Mouse (Mus musculus) v-Abl transformed pro-B cells (cell line): ENCODE measurements around the gene Alg13.

Experiments used
- in situ Hi-C, 2 experiments: fragments of 400-800 bp; cut with MboI; formaldehyde crosslinking; loops; one replicate each; pipeline ENCODE4 v1.15.1; 2025; ENCODE audit not compliant: unreplicated experiment in 2 of 2

Gene Alg13

GRCm38 (mm10) chrX:144317548-144318163, at the start of gene Alg13:
Alg13 (plus strand) TSS chrX:144317804.
- in situ Hi-C loops: no loop called here

- in situ Hi-C loops: no loop called here
Measured at GRCm38 (mm10) chrX:144268606-144269005, 49.0 kb upstream of the Alg13 start.

GRCm38 (mm10) chrX:144301476-144301875, 16.1 kb upstream of the Alg13 start:
- in situ Hi-C loops: no loop called here

- in situ Hi-C loops: no loop called here
Measured at GRCm38 (mm10) chrX:144305659-144306058, 11.9 kb upstream of the Alg13 start.

GRCm38 (mm10) chrX:144314041-144314440, 3.6 kb upstream of the Alg13 start:
- in situ Hi-C loops: no loop called here

- in situ Hi-C loops: no loop called here
Measured at GRCm38 (mm10) chrX:144315028-144315427, 2.6 kb upstream of the Alg13 start.

- in situ Hi-C loops: no loop called here
Measured at GRCm38 (mm10) chrX:144316004-144316403, 1.6 kb upstream of the Alg13 start.

- in situ Hi-C loops: no loop called here
Measured at GRCm38 (mm10) chrX:144318164-144318979, 768 bp downstream of the Alg13 start.

- in situ Hi-C loops: no loop called here
Measured at GRCm38 (mm10) chrX:144319366-144319765, 1.8 kb downstream of the Alg13 start.

GRCm38 (mm10) chrX:144325375-144325774, 7.8 kb downstream of the Alg13 start:
- in situ Hi-C loops: no loop called here

GRCm38 (mm10) chrX:144335332-144336015, 17.9 kb downstream of the Alg13 start:
- in situ Hi-C loops: no loop called here

- in situ Hi-C loops: no loop called here
Measured at GRCm38 (mm10) chrX:144337938-144338337, 20.3 kb downstream of the Alg13 start.

GRCm38 (mm10) chrX:144338355-144338754, 20.8 kb downstream of the Alg13 start:
- in situ Hi-C loops: no loop called here

GRCm38 (mm10) chrX:144374196-144374595, 56.6 kb downstream of the Alg13 start:
- in situ Hi-C loops: no loop called here

- in situ Hi-C loops: loop anchor here (5.0 to 10.0 kb wide), 4 partner anchors 244 to 991 kb away; no protein-coding TSS in a partner anchor
Measured at GRCm38 (mm10) chrX:144403526-144403925, 85.9 kb downstream of the Alg13 start.

- in situ Hi-C loops: loop anchor here (5.0 to 10.0 kb wide), 4 partner anchors 234 to 989 kb away; no protein-coding TSS in a partner anchor
Measured at GRCm38 (mm10) chrX:144408036-144408435, 90.4 kb downstream of the Alg13 start.

GRCm38 (mm10) chrX:144420259-144420658, 102.7 kb downstream of the Alg13 start:
- in situ Hi-C loops: no loop called here

GRCm38 (mm10) chrX:144421091-144421490, 103.5 kb downstream of the Alg13 start:
- in situ Hi-C loops: no loop called here

- in situ Hi-C loops: no loop called here
Measured at GRCm38 (mm10) chrX:144423848-144424247, 106.2 kb downstream of the Alg13 start.
